Mouse (Mus musculus) right cerebral cortex, postnatal 10 days (tissue): ENCODE measurements at regions not wholly inside any gene's neighbourhood (a gene's known extent, or its start where the extent isn't known, plus 50 kb on each side); places are given as distances from the start of the nearest gene placed in this dataset.

Source experiments
- DNase-seq, 2 experiments: peaks; one replicate each; pipeline ENCODE4 v3.0.0; 2021; ENCODE audit warnings: low spot score in 2 of 2

DNA sequence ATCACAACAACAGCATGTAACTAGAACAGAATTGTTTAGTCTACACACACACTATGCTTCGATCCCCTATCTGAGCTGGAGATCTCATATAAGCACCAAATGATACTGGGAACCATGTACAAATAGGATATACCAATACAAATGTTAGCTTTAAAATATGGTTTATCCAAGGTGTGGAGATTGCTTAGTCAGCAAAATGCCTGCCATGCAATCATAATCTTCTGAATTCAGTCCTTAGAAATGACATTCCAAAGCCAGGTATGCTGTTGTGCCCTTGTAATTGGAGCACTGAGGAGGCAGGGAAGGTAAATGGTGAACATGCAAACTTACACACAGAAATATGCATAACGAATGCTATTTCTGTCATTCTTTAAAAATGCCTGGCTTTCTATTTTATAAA lies 54.0 kb upstream of the Thsd7b start:
- no peak for DNase-seq

GRCm38 (mm10) chr1:129208806-129209205 lies 64.3 kb upstream of the Thsd7b start:
- no peak for DNase-seq

DNA sequence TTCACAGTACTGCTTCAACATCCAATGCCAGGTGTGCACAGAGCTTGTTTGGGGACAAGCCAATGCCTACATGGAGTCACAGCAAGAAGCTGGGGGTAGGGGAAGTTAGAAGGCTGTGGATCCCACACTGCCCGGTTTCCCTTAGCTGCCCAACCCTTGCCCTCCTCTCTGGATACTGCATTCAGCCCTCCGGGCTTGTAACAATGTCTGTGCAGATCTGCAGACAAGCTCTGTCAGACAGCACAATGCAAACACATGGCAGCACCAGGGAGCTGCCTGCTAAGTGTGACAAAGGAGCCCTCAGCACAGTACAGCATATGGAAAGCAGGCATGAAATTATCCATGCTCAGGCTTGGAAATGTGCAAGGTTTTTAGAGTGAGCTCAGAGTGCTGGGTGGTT lies 64.7 kb upstream of the Thsd7b start:
- peak; percentile 38 to 63 for DNase-seq

- no peak for DNase-seq
Measured at GRCm38 (mm10) chr1:129207674-129208073, 65.4 kb upstream of the Thsd7b start.

- DNase-seq, result peak; percentile 20 to 51
Measured at GRCm38 (mm10) chr1:129180174-129180759, 92.8 kb upstream of the Thsd7b start.

GRCm38 (mm10) chr1:129169936-129170335 lies 103.2 kb upstream of the Thsd7b start:
- peak in 1 of 2 experiments; percentile 29 for DNase-seq

DNA sequence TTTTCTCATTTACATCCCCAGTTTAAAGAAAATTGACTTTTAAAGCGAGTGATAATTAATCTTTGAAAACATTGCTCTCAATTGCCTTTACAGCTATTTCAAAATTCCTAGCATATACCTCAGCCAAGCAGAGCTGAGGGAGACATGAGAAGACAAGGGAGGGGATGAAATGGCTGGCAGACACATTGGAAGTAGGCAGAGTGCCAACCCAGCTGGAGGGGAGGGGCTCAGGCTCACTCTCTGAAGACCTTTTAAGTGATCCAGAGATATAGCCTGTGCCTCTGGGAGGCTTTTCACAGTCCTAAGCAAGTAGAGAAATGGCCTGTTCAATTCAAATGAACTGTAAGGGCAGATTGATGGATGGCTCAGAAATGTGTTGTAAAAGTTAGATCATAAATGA lies 122.5 kb upstream of the Thsd7b start:
- DNase-seq, result peak in 1 of 2 experiments; percentile 35

- DNase-seq, result no peak
Measured at GRCm38 (mm10) chr1:129148733-129149388, 124.2 kb upstream of the Thsd7b start.

DNA sequence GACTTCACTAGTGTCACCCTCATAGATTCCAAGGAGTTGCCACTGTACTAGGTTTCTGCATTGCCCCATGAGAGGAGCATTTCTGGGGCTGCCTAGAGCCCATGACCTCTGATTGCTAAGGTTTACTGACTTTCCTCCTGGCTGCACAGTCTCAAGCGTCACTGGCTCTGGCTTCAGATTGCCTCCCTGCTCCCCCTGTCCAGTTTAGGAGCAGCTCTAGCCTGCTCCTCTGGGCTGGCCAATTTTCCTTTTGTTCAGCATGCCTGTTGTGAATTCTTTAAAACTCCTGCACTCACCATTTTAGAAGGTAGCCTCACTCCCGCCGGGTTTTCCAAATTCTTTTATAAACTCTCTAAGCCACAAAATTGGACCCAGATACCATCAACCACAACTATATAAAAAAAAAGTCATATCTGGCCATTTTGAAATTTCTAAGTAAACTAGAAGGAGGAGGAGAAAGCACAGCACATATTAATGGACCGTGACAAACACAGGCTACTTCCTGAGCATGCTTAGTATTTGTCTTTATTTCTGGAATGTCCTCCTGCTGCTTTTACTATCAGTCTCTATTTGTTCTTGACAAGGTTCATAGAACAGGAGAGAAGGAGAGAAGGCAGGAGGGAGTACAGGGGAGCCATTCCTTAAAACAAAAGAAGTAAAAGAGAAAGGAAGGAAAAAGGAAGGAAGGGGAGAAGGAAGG lies 126.6 kb upstream of the Thsd7b start:
- no peak for DNase-seq

DNA sequence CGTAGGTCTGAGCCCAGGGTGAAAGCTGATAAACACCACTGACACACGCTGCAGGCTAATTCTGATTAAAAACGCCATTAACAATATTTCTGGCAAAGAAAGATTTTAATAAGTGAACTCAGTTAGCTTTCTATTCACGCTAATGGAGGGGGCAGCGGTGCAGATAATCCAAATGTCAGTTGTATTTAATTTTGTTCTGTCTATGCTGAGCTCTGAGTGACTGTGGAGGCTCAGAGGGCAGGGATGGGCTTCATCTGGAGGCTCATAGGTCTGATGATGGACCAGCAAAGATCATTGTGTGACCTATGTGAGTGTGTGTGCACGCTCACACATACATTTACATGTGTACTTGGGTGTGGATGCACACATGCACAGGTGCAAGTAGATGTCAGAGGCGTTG lies 134.3 kb upstream of the Thsd7b start:
- DNase-seq, result no peak

GRCm38 (mm10) chr1:129106961-129107557 lies 166.0 kb upstream of the Thsd7b start:
- DNase-seq, result no peak

- DNase-seq, result no peak
Measured at GRCm38 (mm10) chr1:129100997-129101396, 172.1 kb upstream of the Thsd7b start.

GRCm38 (mm10) chr1:129078274-129078673 lies 194.8 kb upstream of the Thsd7b start:
- DNase-seq, result no peak

GRCm38 (mm10) chr1:129057182-129057581 lies 215.9 kb upstream of the Thsd7b start:
- DNase-seq, result no peak

DNA sequence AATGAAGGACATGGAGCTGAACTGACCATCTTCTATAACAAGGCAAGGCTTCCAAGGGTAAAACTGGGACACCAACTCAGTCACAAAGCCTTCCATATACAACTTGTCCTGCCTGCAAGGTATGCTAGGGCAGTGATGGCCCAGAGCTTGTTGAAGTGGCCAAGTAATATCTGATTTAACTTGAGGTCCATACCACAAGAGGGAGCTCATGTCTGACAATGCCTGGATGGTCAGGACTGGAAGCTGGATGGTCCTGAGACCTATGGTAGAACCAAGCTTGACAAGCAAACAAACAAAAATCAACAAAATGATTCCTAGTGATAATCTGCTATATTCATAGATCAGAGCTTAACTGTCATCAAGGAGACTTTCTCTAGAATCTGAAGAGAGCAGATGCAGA lies 217.8 kb upstream of the Thsd7b start:
- DNase-seq, result no peak

DNA sequence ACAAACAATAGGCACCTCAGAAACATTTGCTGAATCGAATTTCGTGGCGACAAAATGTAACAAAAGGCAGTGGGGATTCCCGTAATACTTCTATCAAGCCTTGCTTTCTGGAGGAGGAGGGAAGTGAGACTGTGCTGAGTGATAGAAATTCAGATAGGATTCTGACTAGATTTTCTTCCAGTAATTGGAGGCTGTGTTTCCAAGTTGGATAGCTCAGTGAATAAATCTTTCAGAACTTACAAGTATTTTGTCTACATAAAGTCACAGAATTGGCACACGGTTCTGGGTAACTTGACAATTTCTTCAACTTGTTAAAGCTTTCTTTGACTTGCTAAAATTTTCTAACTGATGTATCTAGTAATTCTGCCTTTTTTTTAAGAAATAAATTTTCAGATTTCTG lies 239.4 kb upstream of the Thsd7b start:
- no peak for DNase-seq

DNA sequence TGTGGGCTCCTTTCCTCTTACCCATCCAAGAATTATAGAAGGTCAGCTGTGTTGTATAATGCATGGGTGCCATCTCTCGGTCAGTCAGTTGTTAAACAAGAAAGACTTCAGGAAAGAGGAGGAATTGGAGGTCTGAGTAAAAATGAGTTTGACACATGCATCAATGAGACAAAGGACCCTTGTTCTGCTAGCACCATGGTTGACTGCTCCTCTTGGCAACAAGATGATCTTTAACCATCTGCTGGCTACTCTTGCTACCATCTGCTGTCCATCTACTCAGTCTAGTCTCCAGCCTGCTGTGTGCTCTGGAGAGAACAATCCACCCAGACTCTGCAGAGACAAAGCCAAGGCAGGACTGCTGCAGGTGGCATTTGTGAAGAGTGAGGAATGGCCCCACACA lies 267.2 kb upstream of the Thsd7b start:
- DNase-seq, result no peak

- DNase-seq, result no peak
Measured at GRCm38 (mm10) chr1:129002286-129002685, 270.8 kb upstream of the Thsd7b start.

- no peak for DNase-seq
Measured at GRCm38 (mm10) chr1:129001766-129002165, 271.3 kb upstream of the Thsd7b start.

- DNase-seq, result peak; percentile 27 to 48
Measured at GRCm38 (mm10) chr1:128999741-129000517, 273.2 kb upstream of the Thsd7b start.

GRCm38 (mm10) chr1:128994655-128995054 lies 278.4 kb upstream of the Thsd7b start:
- DNase-seq, result peak in 1 of 2 experiments; percentile 21

GRCm38 (mm10) chr1:128983411-128983810 lies 289.7 kb upstream of the Thsd7b start:
- no peak for DNase-seq
